Mouse (Mus musculus) B cell, adult 62 days (primary cell): ENCODE data around the gene Eef2k. TPM values are rescaled to one million over a fixed set of nuclear protein-coding genes. Genes with fewer than 3 reads are reported as not detected.

Experiments
- total RNA-seq: library from RNA; stranded (reverse); gene quantifications from 4 replicates; pipeline ENCODE4 v1.2.4, GENCODE M21; 2023

Eef2k gene
- 26.5 to 37.5 TPM (median 31.7 TPM) in 4 replicates for total RNA-seq

DNA sequence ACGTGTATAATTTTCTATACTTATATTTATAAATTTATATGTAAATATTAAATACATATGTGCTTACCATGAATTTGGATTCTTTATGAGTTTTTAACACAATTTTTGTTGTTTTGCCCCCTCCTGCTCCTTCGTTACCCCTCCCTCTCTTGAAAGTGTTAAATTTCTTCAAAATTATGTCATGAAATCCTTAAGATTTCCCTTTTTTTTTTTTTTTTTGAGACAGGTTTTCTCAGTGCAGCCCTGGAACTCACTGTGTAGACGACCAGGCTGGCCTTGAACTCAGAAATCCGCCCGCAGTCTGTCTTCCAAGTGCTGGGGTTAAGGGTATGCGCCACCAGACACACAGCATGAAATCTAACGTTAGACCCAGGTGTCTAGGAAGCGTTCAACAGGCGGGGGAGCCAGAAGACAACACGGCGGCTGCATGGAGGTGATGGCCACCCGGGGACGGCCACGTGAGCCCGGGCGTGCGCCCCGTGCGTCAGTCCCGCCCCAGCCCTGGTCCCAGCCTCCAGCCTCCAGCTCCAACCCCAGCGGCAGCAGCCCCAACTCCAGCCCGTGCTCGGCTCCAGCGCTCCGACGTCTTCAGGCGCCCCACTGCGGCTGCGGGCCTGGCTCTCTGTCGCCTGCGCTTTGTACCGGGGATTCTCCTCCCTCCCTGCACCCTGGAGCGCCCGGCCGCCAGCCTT is at the start of gene Eef2k:
TSS of gene Eef2k (plus strand) at position 487 of the 692 bp plus-strand sequence.

GRCm38 (mm10) chr7:120811834-120812415 is 30.7 kb upstream of the Eef2k start, which contains the start of gene Gm5737:
TSS of gene Gm5737 (plus strand) at chr7:120812365.

DNA sequence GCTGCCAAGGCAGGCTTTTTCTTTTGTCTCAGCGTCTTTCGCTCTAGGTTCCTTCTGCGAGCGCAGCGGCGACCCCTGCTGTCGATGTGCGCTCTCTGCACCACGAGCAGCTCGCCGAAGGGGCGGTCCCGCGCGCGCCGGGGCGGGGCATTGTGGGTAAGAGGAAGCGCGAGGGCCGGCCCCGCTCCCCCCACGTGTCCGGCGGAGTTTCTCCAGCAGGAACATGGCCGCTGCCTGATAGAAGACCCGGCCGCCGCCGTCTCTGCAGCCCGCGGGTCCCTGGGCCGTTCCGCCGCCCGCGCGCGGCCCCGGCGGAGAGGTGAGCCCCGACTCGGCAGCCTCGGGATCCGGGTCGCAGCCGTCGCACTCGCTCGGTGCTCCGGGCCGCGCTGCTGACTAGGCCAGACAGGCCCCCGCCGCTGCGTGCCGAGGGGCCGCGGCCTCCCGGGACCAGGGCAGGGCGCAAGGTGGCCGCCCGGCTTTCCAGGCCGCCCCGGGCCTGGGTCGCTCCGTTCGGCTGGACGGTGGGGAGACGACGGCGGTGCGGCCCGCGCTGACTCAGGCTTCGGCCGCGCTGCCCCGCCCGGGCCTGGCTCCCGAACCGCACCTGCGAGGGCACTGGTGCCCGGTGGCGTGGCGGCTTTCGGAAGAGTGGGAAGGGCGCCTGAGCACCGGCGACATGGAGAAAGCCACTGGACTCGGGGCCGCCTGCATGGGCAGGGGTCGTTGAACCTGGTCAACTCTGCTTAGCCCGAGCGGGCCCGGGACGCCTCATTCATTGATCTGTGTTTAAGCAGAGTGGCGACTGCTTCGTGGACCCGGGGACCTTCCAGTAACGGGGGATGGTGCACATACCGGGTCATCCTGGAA is 75.2 kb downstream of the Eef2k start, which contains the start of gene Polr3e:
TSS of gene Polr3e (plus strand) at position 153 of the 870 bp plus-strand sequence.

Other genes with a start within 250 kb of the Eef2k start
- 75.6 to 88.4 TPM (median 78.4 TPM) in 4 replicates for gene Uqcrc2, start 207.7 kb upstream of the Eef2k start, total RNA-seq
- not detected in 4 replicates for gene Pdzd9, start 172.5 kb upstream of the Eef2k start, total RNA-seq
- 12.1 to 18.7 TPM (median 15.5 TPM) in 4 replicates for gene Mosmo, start 165.2 kb upstream of the Eef2k start, total RNA-seq
- gene Vwa3a, start 103.5 kb upstream of the Eef2k start, total RNA-seq = not detected in 4 replicates
- gene Gm5737, start 30.5 kb upstream of the Eef2k start, total RNA-seq = not detected in 4 replicates
- 29.8 to 38.1 TPM (median 31.0 TPM) in 4 replicates for gene Polr3e, start 74.9 kb downstream of the Eef2k start, total RNA-seq
- gene Cdr2, start 139.5 kb downstream of the Eef2k start, total RNA-seq = 3.1 to 5.8 TPM (median 3.8 TPM) in 4 replicates
- gene Mfsd13b, start 139.7 kb downstream of the Eef2k start, total RNA-seq = not detected in 4 replicates
- gene Mettl9, start 191.6 kb downstream of the Eef2k start, total RNA-seq = 13.1 to 24.1 TPM (median 18.7 TPM) in 4 replicates
- 0.69 to 1.5 TPM (median 1.1 TPM) in 4 replicates for gene Igsf6, start 231.7 kb downstream of the Eef2k start, total RNA-seq
- 1.5 to 2.7 TPM (median 1.9 TPM) in 4 replicates for gene Otoa, start 238.8 kb downstream of the Eef2k start, total RNA-seq